Mouse (Mus musculus): Measurements from ENCODE around the gene Ric1. TPM values are rescaled to one million over a fixed set of nuclear protein-coding genes. Genes with fewer than 3 reads are reported as not detected.

The Ric1 gene
- polyA plus RNA-seq, 1 experiment: 5.2 TPM

DNA sequence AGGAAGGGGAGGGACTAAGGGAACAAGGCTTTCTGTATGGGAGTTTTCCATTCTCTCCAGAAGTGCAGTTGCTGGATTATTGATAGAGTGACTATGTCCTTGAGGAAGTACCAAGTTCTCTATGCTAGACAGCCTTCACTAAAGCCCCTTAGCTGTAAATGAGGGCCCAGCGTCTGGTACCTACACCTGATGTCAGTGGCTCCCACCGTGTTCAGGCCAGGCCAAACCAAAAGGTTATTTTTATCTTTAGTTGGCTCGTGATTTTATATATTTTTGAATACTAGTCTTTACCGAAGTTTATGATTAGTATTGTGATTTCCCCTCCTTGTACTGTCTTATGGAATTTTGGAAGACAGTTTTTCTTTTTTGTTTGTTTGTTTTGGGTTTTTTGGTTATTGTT is 85.4 kb downstream of the Ric1 start:
- H3K4me3 ChIP-seq (ENCODE audit: control insufficient read depth, low read depth, low read length): no peak overlapping the region
- H3K4me1 ChIP-seq (ENCODE audit: control insufficient read depth, insufficient read depth, low read length): no peaks in the 10 kb centered on the region
- H3K27me3 ChIP-seq (ENCODE audit: control insufficient read depth, insufficient read depth, low read length): no peaks in the 10 kb centered on the region
- peaks cover 1% of the 10 kb centered on the region for H3K36me3 ChIP-seq (ENCODE audit: control insufficient read depth, insufficient read depth, low read length)
- H3K27ac ChIP-seq (ENCODE audit: control insufficient read depth, insufficient read depth, low read depth, low read length): no peak overlapping the region
- no peak for TF ChIP-seq POLR2A (IDR thresholded peaks at IDR 0.05; ENCODE audit: control insufficient read depth, low read depth, low read length)
- no peak for TF ChIP-seq CTCF (IDR thresholded peaks at IDR 0.05; ENCODE audit: control insufficient read depth, insufficient read depth, insufficient replicate concordance, low read depth, low read length)

DNA sequence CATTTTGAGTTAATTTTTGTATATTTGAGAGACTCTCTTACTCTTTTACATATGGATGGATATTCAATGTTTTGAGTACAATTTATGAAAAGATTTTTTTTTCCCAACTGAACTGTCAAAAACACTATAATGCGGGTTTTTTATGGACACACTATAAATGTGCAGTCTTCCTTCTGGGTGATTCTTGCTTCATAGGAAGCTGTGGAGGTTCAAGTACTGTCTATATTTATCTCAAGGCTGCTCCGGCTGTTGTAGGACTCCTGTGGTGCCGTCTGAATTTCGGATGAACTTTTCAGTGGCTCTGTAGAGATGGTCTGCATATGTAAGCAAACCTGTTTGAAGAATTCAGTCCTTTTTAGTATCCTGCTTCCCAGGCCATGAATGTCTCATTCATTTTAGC is 86.1 kb downstream of the Ric1 start:
- no peak for TF ChIP-seq CTCF (IDR thresholded peaks at IDR 0.05; ENCODE audit: control insufficient read depth, insufficient read depth, insufficient replicate concordance, low read depth, low read length)
- TF ChIP-seq POLR2A (IDR thresholded peaks at IDR 0.05; ENCODE audit: control insufficient read depth, low read depth, low read length): no peak
- Histone ChIP-seq H3K4me1 (ENCODE audit: control insufficient read depth, insufficient read depth, low read length) (no peaks in the 10 kb centered on the region), H3K27ac (ENCODE audit: control insufficient read depth, insufficient read depth, low read depth, low read length) (no peak overlapping the region), H3K4me3 (ENCODE audit: control insufficient read depth, low read depth, low read length) (no peak overlapping the region), H3K36me3 (ENCODE audit: control insufficient read depth, insufficient read depth, low read length) (peaks cover 1% of the 10 kb centered on the region), H3K27me3 (ENCODE audit: control insufficient read depth, insufficient read depth, low read length) (no peaks in the 10 kb centered on the region)

- no peak overlapping the region for H3K27ac ChIP-seq (ENCODE audit: control insufficient read depth, insufficient read depth, low read depth, low read length)
- TF ChIP-seq POLR2A (IDR thresholded peaks at IDR 0.05; ENCODE audit: control insufficient read depth, low read depth, low read length) (no peak), CTCF (IDR thresholded peaks at IDR 0.05; ENCODE audit: control insufficient read depth, insufficient read depth, insufficient replicate concordance, low read depth, low read length) (no peak)
- no peaks in the 10 kb centered on the region; the same call in 1 of the 2 replicates for H3K36me3 ChIP-seq (ENCODE audit: control insufficient read depth, insufficient read depth, low read length)
- H3K4me3 ChIP-seq (ENCODE audit: control insufficient read depth, low read depth, low read length): no peak overlapping the region
- H3K4me1 ChIP-seq (ENCODE audit: control insufficient read depth, insufficient read depth, low read length): no peaks in the 10 kb centered on the region
- H3K27me3 ChIP-seq (ENCODE audit: control insufficient read depth, insufficient read depth, low read length): no peaks in the 10 kb centered on the region
Observed at GRCm38 (mm10) chr19:29610907-29611306, 88.8 kb downstream of the Ric1 start.

DNA sequence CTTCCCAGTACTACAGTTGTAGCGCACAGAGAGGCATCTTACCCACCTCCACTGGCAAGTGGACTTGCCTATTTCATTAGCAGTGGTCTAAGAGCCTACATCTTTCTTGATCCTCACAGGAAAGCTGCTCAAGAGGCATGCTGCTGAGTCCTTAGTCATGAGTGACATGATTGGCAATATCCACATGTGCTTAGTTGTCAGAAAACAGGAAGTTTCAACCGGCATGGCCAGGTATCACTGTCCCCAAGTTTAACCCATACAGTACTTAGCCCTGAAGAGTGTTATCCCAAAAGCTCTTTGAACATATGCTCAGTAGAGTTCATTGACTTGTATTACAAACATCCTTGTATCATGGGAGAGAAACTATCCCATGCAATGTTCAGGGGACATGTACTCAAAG is 90.0 kb downstream of the Ric1 start:
- Histone ChIP-seq H3K4me3 (ENCODE audit: control insufficient read depth, low read depth, low read length) (no peak overlapping the region), H3K36me3 (ENCODE audit: control insufficient read depth, insufficient read depth, low read length) (no peaks in the 10 kb centered on the region; the same call in 1 of the 2 replicates), H3K4me1 (ENCODE audit: control insufficient read depth, insufficient read depth, low read length) (no peaks in the 10 kb centered on the region), H3K27ac (ENCODE audit: control insufficient read depth, insufficient read depth, low read depth, low read length) (no peak overlapping the region), H3K27me3 (ENCODE audit: control insufficient read depth, insufficient read depth, low read length) (no peaks in the 10 kb centered on the region)
- TF ChIP-seq CTCF (IDR thresholded peaks at IDR 0.05; ENCODE audit: control insufficient read depth, insufficient read depth, insufficient replicate concordance, low read depth, low read length) (no peak), POLR2A (IDR thresholded peaks at IDR 0.05; ENCODE audit: control insufficient read depth, low read depth, low read length) (no peak)

DNA sequence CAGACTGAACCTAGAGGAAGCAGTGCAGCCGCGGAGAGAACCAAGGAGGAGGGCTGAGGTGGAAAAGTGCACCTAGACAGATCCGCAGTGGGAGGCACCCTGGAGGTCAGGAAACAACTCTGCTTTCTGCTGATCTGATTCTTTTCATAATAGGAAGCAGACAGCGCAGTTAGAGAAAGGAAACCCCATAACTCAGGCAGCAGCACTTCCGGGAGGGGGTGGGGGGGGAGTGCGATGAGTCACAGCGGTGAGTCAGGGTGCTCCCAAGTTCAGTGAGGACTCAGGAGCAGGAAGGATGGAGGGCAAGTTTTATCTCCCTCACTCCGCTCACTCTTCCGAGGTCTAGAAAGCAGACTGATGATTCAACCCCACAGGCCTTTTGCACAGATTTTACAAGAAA is 119.0 kb downstream of the Ric1 start:
- TF ChIP-seq CTCF (IDR thresholded peaks at IDR 0.05; ENCODE audit: control insufficient read depth, insufficient read depth, insufficient replicate concordance, low read depth, low read length): no peak
- no peak for TF ChIP-seq POLR2A (IDR thresholded peaks at IDR 0.05; ENCODE audit: control insufficient read depth, low read depth, low read length)
- Histone ChIP-seq H3K27me3 (ENCODE audit: control insufficient read depth, insufficient read depth, low read length) (no peaks in the 10 kb centered on the region), H3K4me1 (ENCODE audit: control insufficient read depth, insufficient read depth, low read length) (no peaks in the 10 kb centered on the region; the same call in 1 of the 2 replicates), H3K27ac (ENCODE audit: control insufficient read depth, insufficient read depth, low read depth, low read length) (no peak overlapping the region), H3K36me3 (ENCODE audit: control insufficient read depth, insufficient read depth, low read length) (peaks cover 1% of the 10 kb centered on the region; the same call in 1 of the 2 replicates), H3K4me3 (ENCODE audit: control insufficient read depth, low read depth, low read length) (no peak overlapping the region; the same call in 1 of the 2 replicates)

DNA sequence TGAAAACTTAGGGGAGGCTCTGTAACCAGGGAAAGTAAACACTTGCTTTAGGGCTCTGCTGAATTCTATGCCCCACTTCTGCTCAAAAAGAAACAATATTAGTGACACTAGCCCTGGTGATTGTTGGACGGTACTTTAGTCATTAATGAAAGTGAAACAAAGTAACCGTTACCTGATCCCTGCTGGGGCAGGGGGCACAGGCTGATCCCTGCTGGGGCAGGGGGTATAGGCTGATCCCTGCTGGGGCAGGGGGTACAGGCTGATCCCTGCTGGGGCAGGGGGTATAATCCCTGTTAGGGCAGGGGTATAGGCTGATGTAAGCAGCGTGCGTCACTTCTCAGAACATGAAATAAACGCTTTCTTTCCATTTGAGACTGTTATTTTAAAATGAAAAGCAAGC is 119.4 kb downstream of the Ric1 start:
- no peak overlapping the region for H3K27ac ChIP-seq (ENCODE audit: control insufficient read depth, insufficient read depth, low read depth, low read length)

GRCm38 (mm10) chr19:29642211-29642610 is 120.1 kb downstream of the Ric1 start:
- Histone ChIP-seq H3K27me3 (ENCODE audit: control insufficient read depth, insufficient read depth, low read length) (no peaks in the 10 kb centered on the region), H3K36me3 (ENCODE audit: control insufficient read depth, insufficient read depth, low read length) (peaks cover 1% of the 10 kb centered on the region; the same call in 1 of the 2 replicates), H3K4me1 (ENCODE audit: control insufficient read depth, insufficient read depth, low read length) (no peaks in the 10 kb centered on the region; the same call in 1 of the 2 replicates), H3K27ac (ENCODE audit: control insufficient read depth, insufficient read depth, low read depth, low read length) (no peak overlapping the region), H3K4me3 (ENCODE audit: control insufficient read depth, low read depth, low read length) (no peak overlapping the region)
- TF ChIP-seq CTCF (IDR thresholded peaks at IDR 0.05; ENCODE audit: control insufficient read depth, insufficient read depth, insufficient replicate concordance, low read depth, low read length) (no peak), POLR2A (IDR thresholded peaks at IDR 0.05; ENCODE audit: control insufficient read depth, low read depth, low read length) (no peak)

More for the DNA sequence above, 119.4 kb downstream of the Ric1 start:
- H3K36me3 ChIP-seq (ENCODE audit: control insufficient read depth, insufficient read depth, low read length): peaks cover 1% of the 10 kb centered on the region; the same call in 1 of the 2 replicates
- TF ChIP-seq POLR2A (IDR thresholded peaks at IDR 0.05; ENCODE audit: control insufficient read depth, low read depth, low read length) (no peak), CTCF (IDR thresholded peaks at IDR 0.05; ENCODE audit: control insufficient read depth, insufficient read depth, insufficient replicate concordance, low read depth, low read length) (no peak)
- H3K4me3 ChIP-seq (ENCODE audit: control insufficient read depth, low read depth, low read length): no peak overlapping the region
- no peaks in the 10 kb centered on the region for H3K27me3 ChIP-seq (ENCODE audit: control insufficient read depth, insufficient read depth, low read length)
- no peaks in the 10 kb centered on the region; the same call in 1 of the 2 replicates for H3K4me1 ChIP-seq (ENCODE audit: control insufficient read depth, insufficient read depth, low read length)

All from testis, adult 2 months (tissue).